Mouse (Mus musculus) right cerebral cortex, adult 2 months (tissue): ENCODE results near the gene Cdk5.

Experiments used
- DNase-seq, 2 experiments: peaks; one replicate each; pipeline ENCODE4 v3.0.0; 2021 to 2022; ENCODE audit warnings: low spot score in 2 of 2

Cdk5 gene

GRCm38 (mm10) chr5:24423129-24424003 is at the start of gene Cdk5, which contains the start of gene Slc4a2:
Gene Cdk5, minus strand, starts transcription at chr5:24423530.
Gene Slc4a2, plus strand, starts transcription at chr5:24423837.
- peak; percentile 99 to 100 for DNase-seq

DNA sequence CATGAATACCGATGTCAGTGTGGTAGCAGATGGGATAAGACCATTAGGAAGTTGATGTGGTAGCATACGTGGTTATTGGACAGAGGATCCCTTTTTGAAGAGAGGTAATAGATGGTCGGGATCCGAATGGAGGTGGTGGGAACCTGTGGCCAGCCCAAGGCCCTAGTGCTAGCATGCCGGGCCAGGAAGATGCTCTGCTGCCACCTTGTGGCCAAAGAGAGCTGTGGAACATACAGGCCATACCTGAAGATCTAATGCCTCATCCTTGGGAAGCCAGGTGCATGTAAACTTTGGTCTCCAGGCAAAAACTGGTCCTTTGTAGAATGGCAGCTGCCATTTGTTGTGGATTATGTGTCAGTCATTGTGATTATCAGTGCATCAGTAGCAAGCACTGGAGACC is 47.3 kb upstream of the Cdk5 start:
- DNase-seq: peak; percentile 77 to 86

DNA sequence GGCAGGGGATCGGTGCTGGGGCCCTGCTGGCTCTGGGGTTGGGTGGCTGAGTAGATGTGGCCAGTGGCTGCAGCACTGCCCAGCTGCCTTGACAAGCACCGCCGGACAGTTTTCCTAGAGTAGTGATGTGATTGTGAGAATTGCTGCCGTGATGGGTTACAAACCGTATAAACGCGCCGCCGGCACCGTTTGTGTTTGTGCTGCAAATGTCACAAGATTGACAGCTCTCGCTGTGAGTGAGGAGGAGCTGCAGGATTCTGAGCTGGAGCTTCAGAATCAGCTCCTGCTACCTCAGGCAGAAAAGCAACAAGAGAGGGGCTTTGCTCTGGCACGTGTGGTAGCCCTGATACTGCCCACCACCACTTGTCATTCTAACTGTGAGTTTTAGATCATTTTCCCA is 43.4 kb upstream of the Cdk5 start:
- no peak for DNase-seq

DNA sequence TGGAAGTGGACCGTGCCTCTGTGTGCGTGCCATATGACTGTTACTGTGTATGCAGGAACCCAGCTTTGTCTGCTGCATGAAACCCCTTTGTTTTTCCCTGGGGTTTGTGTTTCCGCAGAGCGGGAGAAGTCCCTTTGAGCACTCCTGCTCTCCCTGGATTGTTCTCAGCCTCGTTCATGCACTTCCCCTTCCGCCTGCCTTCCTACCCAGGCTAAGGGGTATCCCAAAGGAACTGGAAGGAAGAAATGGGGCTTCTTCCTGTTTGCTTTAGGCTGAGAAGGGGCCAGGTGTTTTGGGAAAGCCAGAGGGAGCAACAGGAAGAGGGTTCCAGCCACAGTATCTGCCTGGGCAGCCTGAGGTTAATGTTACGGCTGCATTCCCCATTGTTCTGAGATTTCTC is 32.3 kb upstream of the Cdk5 start:
- no peak for DNase-seq

DNA sequence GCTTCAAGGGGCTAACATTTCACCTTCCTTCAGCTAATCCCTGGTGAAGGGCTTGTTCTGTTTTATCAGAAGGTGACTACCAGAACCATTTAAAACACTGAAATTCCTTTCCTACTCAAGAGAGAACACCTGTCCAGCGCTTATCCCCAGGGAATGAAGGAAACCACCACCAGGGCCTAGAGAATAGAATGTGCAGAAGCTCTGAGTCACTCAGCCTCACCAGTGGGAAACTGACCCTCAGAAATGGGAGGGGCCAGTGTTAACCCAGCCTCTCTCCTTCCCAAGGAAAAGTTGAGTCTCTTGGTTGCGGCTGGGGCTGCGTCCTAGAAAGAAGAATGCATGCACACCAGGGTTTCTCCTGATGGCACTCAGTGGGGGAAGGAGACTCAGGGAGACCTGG is 31.7 kb upstream of the Cdk5 start:
- no peak for DNase-seq

- DNase-seq: no peak
Observed at GRCm38 (mm10) chr5:24453985-24454303, 30.6 kb upstream of the Cdk5 start.

DNA sequence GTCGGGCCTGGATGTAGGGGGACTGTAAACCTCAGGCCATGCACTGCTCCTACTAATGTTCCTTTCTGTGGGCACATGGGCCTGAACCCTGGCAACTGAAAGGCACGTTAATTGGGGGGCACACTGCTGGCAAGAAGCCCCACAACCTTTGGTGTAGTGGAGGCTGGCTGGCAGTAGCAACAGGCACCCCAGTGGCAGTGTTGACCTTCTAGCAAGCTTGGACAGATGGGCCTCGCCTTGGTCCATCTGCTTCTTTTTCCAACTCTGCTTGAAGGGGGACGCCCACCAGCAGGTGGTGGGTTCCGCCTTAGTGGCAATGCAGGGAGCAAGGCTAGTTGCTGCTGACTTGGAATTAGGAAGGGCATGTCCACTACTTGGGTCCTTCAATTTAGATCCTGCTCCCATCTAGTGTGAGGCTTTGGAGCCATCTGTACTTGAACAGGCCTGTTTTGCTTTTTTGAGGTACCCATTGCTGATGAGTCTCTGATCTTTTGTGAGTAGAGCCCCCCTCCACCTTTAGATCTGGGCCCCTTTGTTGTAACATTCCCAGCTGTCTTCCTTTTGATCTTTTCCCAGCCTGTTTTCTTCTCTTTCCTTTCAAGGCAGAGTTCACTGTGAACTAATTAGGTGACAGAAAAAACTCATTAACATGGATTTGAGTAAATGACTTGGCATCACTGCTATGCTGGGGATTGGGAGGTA is 30.1 kb upstream of the Cdk5 start:
- peak in 1 of 2 experiments; percentile 30 for DNase-seq

GRCm38 (mm10) chr5:24452691-24453233 is 29.4 kb upstream of the Cdk5 start:
- peak in 1 of 2 experiments; percentile 32 for DNase-seq

GRCm38 (mm10) chr5:24452030-24452690 is 28.8 kb upstream of the Cdk5 start, which contains the start of gene Agap3:
Gene Agap3, plus strand, starts transcription at chr5:24452177.
- peak in 1 of 2 experiments; percentile 27 for DNase-seq

- DNase-seq: peak; percentile 77 to 82
Observed at GRCm38 (mm10) chr5:24451264-24452029, 28.1 kb upstream of the Cdk5 start.

- peak; percentile 83 to 91 for DNase-seq
Observed at GRCm38 (mm10) chr5:24447624-24448298, 24.4 kb upstream of the Cdk5 start, which contains the start of gene Tmub1. Gene Tmub1, minus strand, starts transcription at chr5:24447854.

- no peak for DNase-seq
Observed at GRCm38 (mm10) chr5:24446630-24447029, 23.3 kb upstream of the Cdk5 start.

GRCm38 (mm10) chr5:24445428-24446080 is 22.2 kb upstream of the Cdk5 start:
- DNase-seq: no peak

- DNase-seq: peak; percentile 91 to 93
Observed at GRCm38 (mm10) chr5:24444746-24445427, 21.6 kb upstream of the Cdk5 start, which contains the start of gene Fastk. Gene Fastk, minus strand, starts transcription at chr5:24445287.

GRCm38 (mm10) chr5:24443927-24444326 is 20.6 kb upstream of the Cdk5 start:
- DNase-seq: no peak

DNA sequence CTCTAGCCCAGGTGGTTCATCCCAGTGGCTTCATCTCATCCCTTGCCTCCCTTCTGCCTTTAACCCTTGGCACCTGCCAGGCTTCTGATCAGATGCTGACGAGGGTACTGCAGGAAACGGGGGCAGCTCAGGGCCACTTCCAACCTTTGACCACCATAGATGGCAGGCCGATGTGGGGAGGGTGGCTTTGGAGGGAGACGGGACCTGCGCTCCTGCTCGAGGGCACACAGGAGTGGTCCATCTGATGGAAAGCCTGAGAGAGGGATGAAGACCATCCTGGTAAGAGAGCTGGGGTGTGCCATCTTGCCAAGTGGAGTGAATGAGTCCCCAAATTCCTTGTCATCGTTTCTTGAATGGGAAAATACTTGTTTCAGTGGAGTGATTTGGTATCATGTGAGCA is 19.9 kb upstream of the Cdk5 start:
- DNase-seq: no peak

DNA sequence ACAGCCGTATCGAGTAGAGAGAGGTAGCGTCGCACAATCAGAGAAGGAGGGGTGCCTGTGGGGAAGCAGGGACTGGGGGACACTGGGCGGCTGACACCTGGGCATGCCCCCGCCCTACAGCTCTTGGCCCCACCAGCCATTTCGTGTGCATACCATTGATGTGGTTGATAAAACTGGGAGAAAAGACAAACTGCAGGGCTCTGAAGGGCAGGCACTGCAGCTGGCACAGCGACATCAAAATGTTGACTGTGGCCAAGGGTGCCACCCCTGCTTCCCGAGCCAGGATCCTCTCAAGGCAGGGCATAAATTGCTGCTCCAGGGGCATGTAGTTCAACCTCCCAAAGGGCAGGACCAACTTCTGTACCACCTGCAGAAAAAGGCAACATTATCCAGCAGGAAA is 18.7 kb upstream of the Cdk5 start:
- DNase-seq: no peak

- DNase-seq: no peak
Observed at GRCm38 (mm10) chr5:24441187-24441586, 17.9 kb upstream of the Cdk5 start.

DNA sequence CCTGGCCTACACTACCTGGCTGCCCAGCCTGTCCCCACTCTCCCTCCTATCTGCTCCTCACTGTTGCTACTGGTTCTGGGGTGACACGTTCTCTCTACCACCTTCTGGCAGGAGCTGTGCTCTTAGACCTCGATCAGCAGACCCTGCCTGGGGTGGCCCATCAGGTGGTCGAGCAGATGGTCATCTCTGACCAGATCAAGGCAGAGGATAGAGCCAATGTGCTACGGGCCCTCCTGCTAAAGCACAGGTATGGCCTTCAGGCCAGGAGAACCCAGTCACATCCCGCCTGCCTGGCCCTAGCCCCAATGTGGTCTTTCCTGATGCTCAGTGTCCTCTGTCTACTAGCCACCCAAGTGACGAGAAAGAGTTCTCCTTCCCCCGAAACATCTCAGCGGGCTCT is 10.7 kb upstream of the Cdk5 start:
- DNase-seq: no peak
